Mouse (Mus musculus): ENCODE data around the gene Aurkc.
"Not testable (repeated sequence)": the region's sequence is repeated elsewhere in the genome, so short reads cannot be mapped to it uniquely, and the experiment has no call there.

Aurkc gene

GRCm38 (mm10) chr7:6995251-6995650, at the start of gene Aurkc:
TSS of gene Aurkc (plus strand) at chr7:6995300.
- DNase-seq (ENCODE audit: low read depth, low spot score), result peak; percentile 48

DNA sequence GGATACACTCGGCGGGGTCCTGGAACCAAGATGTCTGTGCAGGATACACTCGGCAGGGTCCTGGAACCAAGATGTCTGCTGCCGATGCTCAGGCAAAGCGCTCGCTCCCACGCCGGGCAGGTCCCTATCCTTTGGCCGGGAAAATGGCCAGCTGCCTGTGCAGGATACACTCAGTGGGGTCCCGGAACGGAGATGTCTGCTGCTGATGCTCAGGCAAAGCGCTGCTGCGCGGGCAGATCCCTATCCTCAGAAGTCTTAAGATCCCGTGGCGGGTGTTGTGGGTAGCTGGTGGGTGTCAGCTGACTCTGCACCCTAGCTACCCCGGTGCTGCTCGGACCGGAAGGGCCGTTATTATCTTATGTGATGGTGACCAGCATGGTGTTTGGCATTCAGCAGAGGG, 47.0 kb upstream of the Aurkc start:
- peak; percentile 14 for DNase-seq (ENCODE audit: low read depth, low spot score)

DNA sequence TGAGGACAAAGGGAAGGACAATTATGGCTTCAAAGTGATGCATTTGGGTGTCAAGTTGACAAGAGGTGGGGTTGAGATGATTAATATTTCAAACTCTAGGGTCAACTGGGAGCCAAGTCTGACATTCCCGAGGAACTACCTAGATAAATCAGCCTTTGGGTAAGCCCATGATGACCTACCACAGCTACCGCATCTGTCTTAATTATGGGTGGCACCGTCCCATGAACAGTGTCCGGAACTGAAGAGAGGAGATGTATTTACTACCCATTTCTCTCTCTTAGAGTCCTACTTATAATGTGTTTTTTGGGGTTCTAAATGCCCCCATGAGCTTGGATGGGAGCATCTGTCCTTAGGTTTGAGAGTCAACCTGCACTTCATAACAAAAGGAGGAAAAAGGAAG, 38.5 kb upstream of the Aurkc start:
- DNase-seq (ENCODE audit: low read depth, low spot score), result no peak

GRCm38 (mm10) chr7:6958574-6958973, 36.5 kb upstream of the Aurkc start:
- peak; percentile 48 for DNase-seq (ENCODE audit: low read depth, low spot score)

GRCm38 (mm10) chr7:6973566-6973965, 21.5 kb upstream of the Aurkc start:
- peak; percentile 41 for DNase-seq (ENCODE audit: low read depth, low spot score)

DNA sequence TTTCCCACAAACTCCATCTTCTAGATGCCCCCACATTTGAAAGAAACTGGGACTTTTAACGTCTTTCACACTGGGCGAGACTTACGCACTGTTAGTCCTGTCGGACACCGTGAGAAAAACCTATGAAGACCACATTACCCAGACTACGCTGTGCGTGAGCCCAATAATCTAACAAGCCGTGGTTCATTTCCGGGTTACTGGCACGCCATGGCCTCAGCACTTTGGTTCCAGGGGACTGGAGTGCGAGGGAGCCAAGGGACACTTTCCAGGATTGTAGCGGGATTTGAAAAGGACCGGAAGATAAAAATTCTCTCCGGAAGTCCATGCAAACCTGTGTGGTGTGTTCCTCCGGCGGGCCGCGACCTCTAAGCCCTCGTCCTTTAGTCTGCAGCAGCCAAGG, 18.2 kb upstream of the Aurkc start:
- peak; percentile 14 for DNase-seq (ENCODE audit: low read depth, low spot score)

GRCm38 (mm10) chr7:6998914-6999313, 3.8 kb downstream of the Aurkc start:
- peak; percentile 87 for DNase-seq (ENCODE audit: low read depth, low spot score)

GRCm38 (mm10) chr7:7005441-7005840, 10.3 kb downstream of the Aurkc start:
- DNase-seq (ENCODE audit: low read depth, low spot score), result peak; percentile 79

- peak; percentile 52 for DNase-seq (ENCODE audit: low read depth, low spot score)
Observed at GRCm38 (mm10) chr7:7027445-7027844, 32.3 kb downstream of the Aurkc start.

- DNase-seq (ENCODE audit: low read depth, low spot score), result not testable (repeated sequence)
Observed at GRCm38 (mm10) chr7:7049659-7050320, 54.7 kb downstream of the Aurkc start.

All from ES-CJ7 (cell line).